Mouse (Mus musculus) layer of hippocampus, adult 9-10 months (tissue): ENCODE measurements around the gene 1700016H13Rik.

Experiments
- DNase-seq: peaks from one replicate; pipeline ENCODE4 v3.0.0; 2022; ENCODE audit warnings: low spot score

The 1700016H13Rik gene

DNA sequence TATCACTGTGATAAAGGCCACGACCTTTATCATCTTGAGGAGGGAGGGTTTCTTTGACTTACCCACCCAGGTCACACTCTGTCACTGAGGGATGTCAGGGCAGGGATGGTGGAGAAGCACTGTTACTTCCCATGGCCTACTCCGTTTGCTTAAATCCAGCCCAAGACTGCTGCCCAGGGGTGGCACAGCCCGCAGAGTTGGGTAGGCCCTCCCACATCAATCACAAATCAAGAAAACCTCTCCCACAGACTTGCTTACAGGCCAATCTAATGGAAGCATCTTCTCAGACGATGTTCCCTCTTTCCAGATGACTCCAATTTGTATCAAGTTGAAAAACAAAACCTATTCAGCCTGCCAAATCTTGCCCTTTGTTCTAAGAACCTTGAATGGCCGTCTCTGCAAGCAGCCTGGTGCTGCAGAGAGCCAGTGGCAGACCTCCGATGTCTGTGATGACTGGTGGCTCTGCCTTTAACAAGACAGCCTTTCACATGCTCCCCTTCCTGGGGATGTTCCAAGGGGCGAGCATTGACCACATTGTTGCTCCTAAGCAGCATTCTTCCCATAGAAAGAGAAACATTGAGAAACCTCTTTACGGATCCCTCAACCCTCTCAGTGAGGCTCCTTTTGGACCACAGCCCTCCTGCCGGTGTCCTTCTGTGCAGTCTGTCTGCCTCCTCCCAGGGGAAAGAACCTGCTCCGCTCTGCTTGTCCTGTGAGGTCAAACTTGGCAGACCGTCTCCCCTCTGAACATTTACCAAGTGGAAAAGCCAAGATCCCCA is 52.5 kb downstream of the 1700016H13Rik start:
- no peak for DNase-seq

GRCm38 (mm10) chr5:103598881-103599280 is 56.9 kb downstream of the 1700016H13Rik start:
- DNase-seq: no peak

DNA sequence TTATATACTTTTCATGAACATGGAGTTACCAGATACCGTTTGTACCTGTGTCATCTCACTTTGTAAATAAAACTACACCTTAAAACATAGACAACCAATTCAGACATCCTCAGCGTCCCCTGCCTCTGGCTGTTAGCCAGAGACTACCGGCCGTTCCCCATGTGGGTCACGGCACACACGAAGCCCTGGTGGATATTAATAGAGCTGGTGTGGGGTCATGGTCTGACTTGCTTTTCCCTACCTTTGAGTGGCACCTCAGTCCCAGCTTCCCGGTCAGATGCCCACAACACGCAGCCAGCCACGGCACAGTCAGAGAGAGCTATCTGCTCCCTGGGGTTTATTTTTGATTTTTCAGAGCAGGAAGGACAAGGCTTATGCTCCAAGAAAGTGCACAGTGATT is 57.5 kb downstream of the 1700016H13Rik start:
- no peak for DNase-seq
